Mouse (Mus musculus) MEL (cell line): ENCODE results near the gene Scgb1b2. TPM values are rescaled to one million over a fixed set of nuclear protein-coding genes. Genes with fewer than 3 reads are reported as not detected.

Source experiments
- DNase-seq: peaks from one replicate; pipeline ENCODE4 v3.0.0; 2011; ENCODE audit warnings: low read depth, low spot score
- H3K27ac ChIP-seq: 2 replicates; pipeline ENCODE4 v1.5.1; 2012; ENCODE audit warnings: low read depth, mild to moderate bottlenecking, control low read depth, low read length, moderate library complexity; ENCODE audit not compliant: control insufficient read depth
- H3K27me3 ChIP-seq, 2 experiments: fragments of 150-350 bp in 1 of 2; sonication (generic) in 1 of 2; 2 replicates each; pipeline ENCODE4 v1.6.1; 2012; ENCODE audit warnings: low read length in 2 of 2, mild to moderate bottlenecking in 2 of 2, improper control_type of control experiment in 1 of 2, moderate library complexity in 1 of 2; ENCODE audit not compliant: insufficient read depth in 2 of 2, control insufficient read depth in 1 of 2
- H3K36me3 ChIP-seq, 2 experiments: 2 replicates each; pipeline ENCODE4 v1.6.1; 2012 to 2014; ENCODE audit warnings: low read length in 2 of 2, improper control_type of control experiment in 1 of 2, inconsistent platforms in 1 of 2, mild to moderate bottlenecking in 1 of 2; ENCODE audit not compliant: insufficient read depth in 2 of 2, control insufficient read depth in 1 of 2
- H3K4me1 ChIP-seq, 2 experiments: fragments of 150-350 bp in 1 of 2; sonication (generic) in 1 of 2; 2 replicates each; pipeline ENCODE4 v1.6.1; 2012; ENCODE audit warnings: low read length in 2 of 2, improper control_type of control experiment in 1 of 2, mild to moderate bottlenecking in 1 of 2; ENCODE audit not compliant: insufficient read depth in 2 of 2, control insufficient read depth in 1 of 2
- H3K4me3 ChIP-seq, 2 experiments: fragments of 150-350 bp in 1 of 2; sonication (generic) in 1 of 2; 2 replicates each; pipeline ENCODE4 v1.5.1; 2012; ENCODE audit warnings: low read depth in 2 of 2, low read length in 2 of 2, mild to moderate bottlenecking in 2 of 2, moderate library complexity in 2 of 2, control low read depth in 1 of 2, improper control_type of control experiment in 1 of 2; ENCODE audit not compliant: control insufficient read depth in 1 of 2, insufficient read depth in 1 of 2
- H3K79me2 ChIP-seq: 2 replicates; pipeline ENCODE4 v1.6.1; 2012; ENCODE audit warnings: mild to moderate bottlenecking, low read length, moderate library complexity; ENCODE audit not compliant: control insufficient read depth, poor library complexity, insufficient read depth
- H3K9ac ChIP-seq: 2 replicates; pipeline ENCODE4 v1.6.1; 2012; ENCODE audit warnings: low read depth, mild to moderate bottlenecking, control low read depth, low read length, moderate library complexity; ENCODE audit not compliant: control insufficient read depth, poor library complexity, severe bottlenecking
- H3K9me3 ChIP-seq: fragments of 150-350 bp; sonication (generic); replicated peaks from 2 replicates; pipeline ENCODE4 v1.6.1; 2012; ENCODE audit warnings: mild to moderate bottlenecking, low read length, improper control_type of control experiment, moderate library complexity; ENCODE audit not compliant: insufficient read depth
- MAFK ChIP-seq: IDR thresholded peaks from 2 replicates; pipeline ENCODE4 v1.6.1; 2011; ENCODE audit warnings: low read depth, mild to moderate bottlenecking, low read length, improper control_type of control experiment, borderline replicate concordance
- TAL1 ChIP-seq: IDR thresholded peaks from 2 replicates; pipeline ENCODE4 v1.6.1; 2012; ENCODE audit warnings: mild to moderate bottlenecking, inconsistent platforms, low read length, moderate library complexity, mixed read lengths
- ZC3H11A ChIP-seq: IDR thresholded peaks from 2 replicates; pipeline ENCODE4 v1.6.1; 2012; ENCODE audit warnings: low read depth, mild to moderate bottlenecking, inconsistent platforms, low read length, improper control_type of control experiment
- polyA plus RNA-seq, 2 experiments: library from polyadenylated mRNA; stranded (reverse) in 1 of 2; unstranded in 1 of 2; fragments of >175 nt in 1 of 2; fragments of >200 nt in 1 of 2; gene quantifications; 2 replicates each; pipeline versions ENCODE4 v1.2.1 to v1.2.4; 2012; ENCODE audit warnings: low replicate concordance in 2 of 2, low read depth in 1 of 2; ENCODE audit not compliant: insufficient read length in 2 of 2, insufficient read depth in 1 of 2, missing spikeins in 1 of 2
- total RNA-seq: library from RNA; depleted of rRNA; stranded (reverse); fragments of 300-350 nt; gene quantifications from 2 replicates; pipeline ENCODE4 v1.2.3, GENCODE M21; 2012; rRNA removed

Scgb1b2 gene
- total RNA-seq (not detected in 2 replicates), polyA plus RNA-seq (not detected)

GRCm38 (mm10) chr7:31291721-31292120, at the start of gene Scgb1b2:
Scgb1b2 (minus strand) TSS chr7:31291821.
- Histone ChIP-seq H3K27me3 (no peaks in the 10 kb centered on the region), H3K79me2 (no peaks in the 10 kb centered on the region), H3K9me3 (no peaks in the 10 kb centered on the region), H3K36me3 (no peaks in the 10 kb centered on the region), H3K9ac (no peak within 1 kb of the TSS), H3K4me1 (no peaks in the 10 kb centered on the region), H3K27ac (no peak within 1 kb of the TSS), H3K4me3 (no peak within 1 kb of the TSS)
- DNase-seq: no peak
- no peak for TF ChIP-seq MAFK

- Histone ChIP-seq H3K27me3 (no peaks in the 10 kb centered on the region), H3K9me3 (no peaks in the 10 kb centered on the region)
- no peak for DNase-seq
Observed at GRCm38 (mm10) chr7:31290208-31290607, 1.4 kb downstream of the Scgb1b2 start, which contains the start of gene Scgb2b2. Scgb2b2 (plus strand) TSS chr7:31290508.

More at GRCm38 (mm10) chr7:31290208-31290607, 1.4 kb downstream of the Scgb1b2 start, which contains the start of gene Scgb2b2:
- TF ChIP-seq TAL1 (no peak), ZC3H11A (no peak)
- Histone ChIP-seq H3K79me2 (no peaks in the 10 kb centered on the region), H3K36me3 (no peaks in the 10 kb centered on the region), H3K4me1 (no peaks in the 10 kb centered on the region), H3K9ac (no peak within 1 kb of the TSS), H3K4me3 (no peak within 1 kb of the TSS), H3K27ac (no peak within 1 kb of the TSS)

Other genes starting within 250 kb of the Scgb1b2 start
- gene Fxyd5, start 249.3 kb downstream of the Scgb1b2 start, total RNA-seq: 38.6 and 39.4 TPM in 2 replicates
- 10 to 100 TPM in 1 of 2 experiments, not detected in 1; 57.5 TPM for gene Fxyd5, start 249.3 kb downstream of the Scgb1b2 start, polyA plus RNA-seq
- gene Fxyd7, start 240.4 kb downstream of the Scgb1b2 start, total RNA-seq: not detected in 2 replicates
- under 1 TPM in 1 of 2 experiments, not detected in 1; 0.11 TPM for gene Fxyd7, start 240.4 kb downstream of the Scgb1b2 start, polyA plus RNA-seq
- not detected in 2 replicates for gene Fxyd1, start 234.6 kb downstream of the Scgb1b2 start, total RNA-seq
- under 1 TPM in 1 of 2 experiments, not detected in 1; 0.22 TPM for gene Fxyd1, start 234.6 kb downstream of the Scgb1b2 start, polyA plus RNA-seq
- gene Lgi4, start 232.5 kb downstream of the Scgb1b2 start, total RNA-seq: not detected in 2 replicates
- not detected for gene Lgi4, start 232.5 kb downstream of the Scgb1b2 start, polyA plus RNA-seq
- gene Fxyd3, start 215.1 kb downstream of the Scgb1b2 start, total RNA-seq: not detected in 2 replicates
- not detected for gene Fxyd3, start 215.1 kb downstream of the Scgb1b2 start, polyA plus RNA-seq
- gene Hpn, start 176.5 kb downstream of the Scgb1b2 start, total RNA-seq: 0.69 and 1.6 TPM in 2 replicates
- 1 to 10 TPM in 1 of 2 experiments, not detected in 1; 1.1 TPM for gene Hpn, start 176.5 kb downstream of the Scgb1b2 start, polyA plus RNA-seq
- not detected in 2 replicates for gene Scn1b, start 164.8 kb downstream of the Scgb1b2 start, total RNA-seq
- gene Scn1b, start 164.8 kb downstream of the Scgb1b2 start, polyA plus RNA-seq: not detected
- 18.2 and 21.8 TPM in 2 replicates for gene Gramd1a, start 135.9 kb downstream of the Scgb1b2 start, total RNA-seq
- 10 to 100 TPM in 1 of 2 experiments, not detected in 1; 65.7 TPM for gene Gramd1a, start 135.9 kb downstream of the Scgb1b2 start, polyA plus RNA-seq
- gene Scgb2b2, start 1.3 kb downstream of the Scgb1b2 start, total RNA-seq: not detected in 2 replicates
- not detected for gene Scgb2b2, start 1.3 kb downstream of the Scgb1b2 start, polyA plus RNA-seq
- not detected in 2 replicates for gene Scgb2b3, start 70.3 kb upstream of the Scgb1b2 start, total RNA-seq
- gene Scgb2b3, start 70.3 kb upstream of the Scgb1b2 start, polyA plus RNA-seq: not detected
- gene Scgb1b3, start 83.8 kb upstream of the Scgb1b2 start, total RNA-seq: not detected in 2 replicates
- not detected for gene Scgb1b3, start 83.8 kb upstream of the Scgb1b2 start, polyA plus RNA-seq